Mouse (Mus musculus): Measurements from ENCODE around the gene Miox.

Gene Miox

DNA sequence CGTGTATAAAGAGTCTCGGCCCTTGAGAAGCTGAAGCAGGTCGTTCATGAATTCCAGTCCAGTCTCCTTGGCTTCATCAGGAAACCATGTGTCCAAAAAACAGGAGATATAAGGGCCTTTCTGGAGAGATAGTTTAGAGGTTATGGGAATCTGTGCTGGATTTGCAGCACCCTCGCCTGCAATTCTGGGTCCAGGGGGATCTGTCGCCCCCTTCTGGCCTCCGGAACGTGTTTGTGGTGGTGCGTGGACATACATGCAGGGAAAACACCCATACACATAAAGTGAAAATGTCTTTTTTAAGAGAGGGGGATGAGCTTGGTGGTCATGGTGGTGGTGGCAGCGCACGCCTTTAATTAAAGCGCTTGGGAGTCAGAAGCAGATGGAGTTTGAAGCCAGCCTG lies 18.1 kb upstream of the Miox start:
- DNase-seq: no peak

DNA sequence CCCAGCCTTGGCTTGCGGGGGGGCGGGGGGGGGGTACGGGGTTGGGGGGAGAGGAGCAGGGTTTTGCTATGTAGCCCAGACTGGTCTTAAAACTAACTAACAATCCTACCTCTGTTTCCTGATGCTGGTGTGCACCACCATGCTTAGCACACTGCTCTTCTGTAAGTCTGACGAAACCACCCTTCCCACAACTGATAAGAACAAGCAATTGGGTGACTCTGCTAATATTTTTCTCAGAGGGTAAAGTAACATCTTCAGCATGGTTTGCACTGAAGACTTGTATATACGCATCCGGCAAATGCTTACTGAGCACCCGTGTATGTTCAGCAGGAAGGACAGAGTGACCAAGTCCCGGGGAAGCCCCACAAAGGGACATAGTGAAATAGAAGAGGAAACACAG lies 12.9 kb upstream of the Miox start:
- DNase-seq: no peak

DNA sequence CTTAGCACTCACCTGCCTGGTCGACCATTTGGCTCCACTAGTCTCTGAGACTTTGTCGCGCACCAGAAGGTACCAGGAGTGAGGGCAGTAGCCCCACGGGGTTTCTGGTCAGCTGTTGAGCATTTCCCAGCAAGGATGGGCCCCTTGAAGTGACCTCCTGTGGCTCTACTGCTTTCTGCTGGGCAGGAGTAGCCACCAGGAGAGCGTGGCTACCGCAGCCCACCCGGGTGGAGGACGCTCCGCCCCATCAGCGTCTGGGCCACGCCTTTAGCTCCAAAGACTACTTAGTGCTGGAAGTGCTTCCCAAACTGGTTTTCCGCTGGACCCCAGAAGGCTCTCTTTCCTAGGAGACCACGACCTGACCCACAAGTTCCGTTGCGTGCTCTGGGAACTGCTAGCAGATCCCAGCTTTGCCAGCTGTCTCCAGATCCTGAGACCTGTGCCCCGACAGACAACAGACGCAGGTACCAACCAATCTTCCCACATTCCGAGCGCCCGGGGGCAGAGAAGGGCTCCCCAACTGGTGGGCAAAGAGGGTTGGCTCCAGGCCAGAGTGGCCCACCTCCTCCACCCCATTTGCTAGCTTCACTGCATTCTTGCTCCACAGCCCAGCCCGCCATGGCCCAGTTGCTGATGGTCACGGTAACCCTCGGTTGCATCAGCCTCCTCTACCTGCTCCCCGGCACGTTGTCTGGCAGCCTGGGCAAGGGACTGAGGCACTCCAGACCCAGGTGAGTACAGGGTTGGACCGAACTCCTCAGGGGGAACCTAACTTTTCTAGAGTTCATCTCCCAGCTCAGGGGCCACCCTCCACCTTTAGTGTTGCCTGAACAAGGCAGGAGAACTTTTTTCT lies 11.3 kb upstream of the Miox start, which contains the start of gene Adm2:
Gene Adm2 (plus strand): TSS at position 51 of the 853 bp plus-strand sequence.
- no peak for DNase-seq

DNA sequence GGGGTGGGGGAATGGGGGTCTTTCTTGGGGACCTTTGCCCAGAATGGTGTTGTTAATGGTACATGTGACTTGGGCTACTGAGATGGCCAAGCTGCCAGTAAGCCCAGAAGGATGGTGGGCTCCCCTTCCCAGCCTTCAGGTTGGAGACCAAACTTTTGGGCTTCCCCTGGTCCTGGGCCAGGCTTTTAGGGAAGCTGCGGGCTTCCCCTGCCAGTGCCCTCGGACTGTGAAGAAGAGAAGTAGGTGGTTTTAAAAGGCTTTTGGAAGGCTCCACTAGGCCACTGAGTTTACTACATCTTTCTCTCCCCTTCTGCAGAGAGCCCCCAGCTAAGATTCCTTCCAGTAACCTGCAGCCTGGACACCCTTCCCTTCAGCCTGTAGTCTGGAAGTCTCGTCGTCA lies 10.5 kb upstream of the Miox start:
- DNase-seq: no peak

DNA sequence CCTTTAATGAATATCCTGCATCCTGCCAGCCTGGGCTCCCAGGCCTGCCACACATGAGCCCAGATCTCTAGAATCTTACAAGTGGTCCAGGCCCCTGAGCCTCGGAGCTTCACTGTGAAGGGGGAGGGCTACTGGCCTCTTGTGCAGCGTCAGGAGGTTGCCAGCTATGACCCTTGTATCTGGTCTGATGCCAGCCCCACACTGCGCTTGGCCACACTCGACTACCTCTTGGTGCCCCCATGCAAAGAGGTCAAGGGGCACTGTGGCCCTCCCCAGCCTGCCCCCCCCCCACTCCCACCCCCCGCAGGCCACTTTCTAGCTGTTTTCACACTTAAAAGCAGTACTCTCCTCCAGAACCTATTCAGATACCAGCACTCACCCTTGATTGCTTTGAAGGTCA lies 7.8 kb upstream of the Miox start:
- DNase-seq: peak; percentile 83

DNA sequence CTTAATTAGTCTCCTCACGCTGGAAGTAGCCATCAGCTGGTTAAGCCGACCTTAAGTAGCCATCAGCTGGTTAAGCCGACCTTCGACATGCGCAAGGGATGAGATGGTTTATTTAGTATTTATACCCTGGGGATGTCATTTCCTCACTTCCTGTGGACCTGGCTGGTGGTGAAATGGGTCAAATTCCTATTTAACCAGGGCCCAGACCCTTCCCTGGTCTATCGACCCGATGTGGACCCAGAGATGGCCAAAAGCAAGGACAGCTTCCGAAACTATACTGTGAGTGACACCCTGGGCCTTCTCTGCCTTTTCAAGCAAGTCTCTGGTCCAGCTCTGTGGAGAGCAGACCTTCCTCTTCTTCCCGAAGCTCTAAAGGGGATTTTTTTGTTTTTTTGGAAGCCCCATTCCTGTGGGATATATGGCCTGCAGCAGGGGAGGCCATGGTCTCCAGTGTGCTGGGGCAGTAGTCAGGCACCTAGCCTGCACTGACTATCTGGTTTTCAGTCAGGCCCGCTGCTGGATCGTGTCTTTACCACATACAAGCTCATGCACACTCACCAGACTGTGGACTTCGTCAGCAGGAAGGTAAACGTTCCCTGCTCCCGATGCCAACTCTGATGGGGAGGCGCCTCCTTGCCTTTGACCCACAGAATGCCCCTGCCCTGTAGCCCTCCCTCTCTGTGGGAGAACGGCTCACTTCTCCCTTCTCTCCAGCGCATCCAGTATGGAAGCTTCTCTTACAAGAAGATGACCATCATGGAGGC lies 758 bp downstream of the Miox start:
- peak; percentile 28 for DNase-seq

DNA sequence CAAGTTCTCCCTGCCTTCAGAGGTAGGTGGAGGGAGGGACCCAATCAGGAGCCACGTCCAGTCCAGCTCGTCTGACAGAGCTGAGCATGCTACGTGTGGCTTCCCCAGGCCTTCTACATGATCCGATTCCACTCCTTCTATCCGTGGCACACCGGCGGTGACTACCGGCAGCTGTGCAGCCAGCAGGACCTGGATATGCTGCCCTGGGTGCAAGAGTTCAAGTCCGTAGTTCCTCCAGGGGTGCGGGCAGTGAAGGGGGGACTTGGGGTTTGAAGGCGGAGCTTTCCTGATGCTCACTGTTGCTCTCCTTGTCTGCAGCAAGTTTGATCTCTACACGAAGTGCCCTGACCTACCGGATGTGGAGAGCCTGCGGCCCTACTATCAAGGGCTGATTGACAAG lies 2.2 kb downstream of the Miox start:
- no peak for DNase-seq

DNA sequence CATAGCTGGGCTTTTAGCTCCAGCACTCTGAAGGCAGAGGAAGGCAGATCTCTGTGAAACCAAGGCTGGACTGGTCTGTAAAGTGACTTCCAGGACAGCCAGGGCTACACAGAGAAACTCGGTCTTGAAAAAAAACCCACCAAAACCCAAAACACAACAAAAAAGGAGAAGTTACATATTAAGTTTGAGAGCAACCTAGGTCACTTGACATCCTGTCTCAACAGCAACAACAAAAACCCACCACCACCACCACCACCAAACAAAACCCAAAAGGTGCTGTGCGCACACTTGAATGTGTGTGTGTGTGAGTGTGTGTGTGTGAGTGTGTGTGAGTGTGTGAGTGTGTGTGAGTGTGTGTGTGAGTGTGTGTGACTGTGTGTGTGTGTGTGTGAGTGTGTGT lies 5.5 kb downstream of the Miox start:
- no peak for DNase-seq

DNA sequence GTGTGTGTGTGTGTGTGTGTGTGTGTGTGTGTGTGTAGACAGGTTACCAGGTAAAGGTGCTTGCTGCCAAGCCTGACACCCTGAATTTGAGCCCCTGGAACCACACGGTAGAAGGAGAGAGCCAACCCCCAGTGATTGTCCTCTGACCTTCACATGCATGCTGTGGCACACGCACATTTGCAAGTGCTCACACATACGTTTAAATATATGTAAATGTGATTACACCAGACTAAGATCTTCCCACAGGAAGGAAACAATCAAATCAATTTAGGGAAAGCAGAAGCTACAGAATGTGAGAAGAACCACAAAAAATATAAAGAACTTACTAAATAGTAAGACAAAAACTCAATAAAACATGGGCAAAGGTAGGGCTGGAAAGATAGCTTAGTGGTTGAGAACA lies 5.9 kb downstream of the Miox start:
- no peak for DNase-seq

DNA sequence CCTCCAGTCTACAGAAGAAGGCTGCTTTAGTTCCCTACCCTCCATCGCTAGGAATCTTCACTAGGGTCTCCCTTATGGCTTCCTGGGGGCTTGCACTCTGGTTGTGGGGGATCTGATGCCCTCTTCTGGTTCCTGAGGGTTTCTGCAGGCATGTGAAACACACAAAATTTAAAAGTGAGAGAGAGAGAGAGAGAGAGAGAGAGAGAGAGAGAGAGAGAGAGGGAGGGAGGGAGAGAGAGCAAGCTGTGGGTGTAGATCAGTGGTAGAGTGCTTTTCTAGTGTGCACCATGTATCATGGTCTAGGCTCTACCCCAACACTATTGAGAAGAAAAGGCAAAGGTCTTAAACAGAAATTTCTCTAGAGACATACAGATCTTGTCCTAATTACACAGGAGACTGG lies 7.5 kb downstream of the Miox start:
- no peak for DNase-seq

DNA sequence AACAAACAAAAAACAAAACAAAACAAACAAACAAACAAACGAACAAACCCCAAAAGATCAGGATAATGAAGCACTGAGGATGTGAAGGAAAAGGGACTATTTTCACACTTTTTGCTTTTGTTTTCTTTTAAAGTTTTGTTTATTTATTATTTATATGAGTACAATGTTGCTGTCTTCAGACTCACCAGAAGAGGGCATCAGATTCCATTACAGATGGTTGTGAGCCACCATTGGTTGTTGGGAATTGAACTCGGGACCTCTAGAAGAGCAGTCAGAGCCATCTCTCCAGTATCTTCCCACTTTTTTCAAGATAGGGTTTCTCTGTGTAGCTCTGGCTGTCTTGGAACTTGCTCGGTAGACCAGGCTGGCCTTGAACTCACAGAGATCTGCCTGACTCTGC lies 9.1 kb downstream of the Miox start:
- DNase-seq: no peak

DNA sequence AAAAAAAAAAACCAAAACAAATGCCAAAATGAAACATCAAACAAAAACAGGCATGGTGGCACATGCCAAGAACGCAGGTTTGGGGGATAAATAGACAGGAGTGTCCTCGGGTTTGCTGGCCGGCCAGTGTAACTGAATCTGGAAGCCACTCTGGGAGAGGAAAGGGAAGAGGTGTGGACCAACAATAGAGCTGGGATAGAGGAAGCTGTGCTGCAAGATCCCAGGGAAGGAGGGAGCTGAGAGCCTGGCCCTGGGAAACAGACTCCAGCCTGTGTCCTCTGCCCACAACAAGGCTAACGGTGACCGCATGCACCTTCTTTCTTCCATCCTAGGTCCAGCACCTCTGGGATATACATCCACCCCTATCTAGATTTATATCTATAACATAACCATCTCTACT lies 16.2 kb downstream of the Miox start:
- no peak for DNase-seq

DNA sequence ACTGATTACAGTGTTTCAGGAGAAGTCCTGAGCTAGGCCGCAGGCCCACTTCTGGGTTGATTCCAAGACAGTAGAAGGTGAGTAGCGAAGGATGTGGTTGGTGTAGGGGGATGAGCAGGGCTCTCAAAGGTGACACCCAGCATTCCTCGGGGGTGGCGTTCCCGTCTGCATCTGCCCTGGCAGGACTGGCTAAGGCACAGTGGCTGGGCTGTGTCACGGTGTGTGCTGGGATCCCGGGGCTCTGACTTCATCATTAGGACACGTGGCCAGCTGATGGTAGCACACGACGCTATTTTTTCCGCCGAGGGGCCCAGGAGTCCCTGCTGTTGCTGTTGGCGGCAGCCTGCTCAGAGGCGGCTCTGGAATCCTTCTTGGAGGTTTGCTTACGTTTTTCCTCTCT lies 17.1 kb downstream of the Miox start:
- no peak for DNase-seq

DNA sequence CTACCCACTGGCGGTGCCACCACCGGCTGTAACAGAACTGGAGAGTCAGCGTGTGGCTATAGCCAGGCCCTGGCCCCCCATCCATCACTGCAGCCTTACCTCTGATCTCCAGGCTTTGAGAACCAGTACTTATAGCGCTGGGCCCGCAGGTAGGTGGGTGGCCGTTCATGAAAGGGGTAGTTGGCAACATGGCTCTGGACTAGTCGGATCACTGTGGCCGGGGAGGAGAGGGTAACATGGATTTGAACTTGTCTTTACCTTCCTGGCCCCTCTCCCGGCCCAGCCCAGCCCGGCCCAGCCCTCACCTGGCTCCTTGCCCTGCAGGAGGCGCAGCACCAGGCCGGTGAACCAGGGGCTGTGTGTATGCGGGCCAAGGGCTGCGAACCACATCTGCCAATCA lies 17.9 kb downstream of the Miox start:
- DNase-seq: no peak

DNA sequence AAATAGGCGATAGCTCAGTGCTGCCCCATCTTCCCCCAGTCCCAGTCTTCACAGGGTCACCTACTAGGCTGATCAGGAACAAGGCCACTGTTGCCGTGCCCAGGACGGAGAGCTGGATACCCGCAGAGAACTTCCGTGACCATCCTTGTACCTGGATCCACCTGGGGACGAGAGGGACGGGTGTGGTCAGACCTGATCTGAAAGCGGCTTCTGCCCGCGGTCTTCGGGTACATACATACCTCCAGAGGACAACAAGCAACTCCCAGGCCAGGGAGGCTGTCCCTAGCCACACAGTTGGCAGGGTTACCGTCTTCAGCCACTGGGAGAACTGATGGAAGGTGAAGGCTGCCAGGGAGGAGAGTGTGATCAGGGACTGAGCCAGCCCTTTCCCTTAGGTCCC lies 18.6 kb downstream of the Miox start:
- no peak for DNase-seq

DNA sequence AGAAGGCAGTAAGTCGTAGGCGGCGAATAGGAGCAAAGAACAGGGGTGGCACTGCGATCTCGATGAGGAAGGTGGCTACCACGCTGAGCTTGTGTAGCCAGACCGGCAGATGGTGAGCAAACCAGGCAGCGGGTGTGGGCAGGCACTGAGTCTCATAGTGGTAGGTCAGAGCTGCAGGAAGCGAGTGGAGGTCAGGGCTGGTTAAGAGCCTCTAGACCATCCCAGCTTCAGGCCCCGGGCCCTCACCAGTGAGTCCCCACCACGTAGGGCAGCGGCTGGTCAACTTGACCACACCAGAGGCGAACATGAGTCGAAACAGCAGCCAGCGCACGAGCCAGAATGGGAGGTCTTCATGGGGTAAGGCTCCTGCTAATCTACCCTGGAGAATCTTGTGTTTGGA lies 19.6 kb downstream of the Miox start:
- no peak for DNase-seq

DNA sequence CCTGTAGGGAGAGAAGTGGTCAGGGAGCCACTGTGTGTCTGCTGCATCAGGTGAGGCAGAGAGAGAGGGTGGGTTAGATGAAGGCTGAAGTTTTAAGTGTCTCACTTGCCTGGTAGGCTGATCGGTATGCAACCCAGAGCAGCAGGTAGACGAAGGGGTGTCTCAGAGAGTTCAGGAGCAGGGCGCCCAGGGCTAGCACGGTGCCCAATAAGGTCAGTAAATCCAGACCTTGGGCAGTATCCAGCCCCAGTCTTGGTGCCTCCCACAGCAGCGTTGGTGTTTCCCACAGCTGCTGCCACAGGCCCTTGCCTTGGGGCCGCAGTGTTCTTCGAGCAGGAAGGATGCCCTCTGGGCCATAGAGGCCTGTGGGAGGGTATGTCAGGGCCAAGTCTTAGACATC lies 20.3 kb downstream of the Miox start:
- no peak for DNase-seq

DNA sequence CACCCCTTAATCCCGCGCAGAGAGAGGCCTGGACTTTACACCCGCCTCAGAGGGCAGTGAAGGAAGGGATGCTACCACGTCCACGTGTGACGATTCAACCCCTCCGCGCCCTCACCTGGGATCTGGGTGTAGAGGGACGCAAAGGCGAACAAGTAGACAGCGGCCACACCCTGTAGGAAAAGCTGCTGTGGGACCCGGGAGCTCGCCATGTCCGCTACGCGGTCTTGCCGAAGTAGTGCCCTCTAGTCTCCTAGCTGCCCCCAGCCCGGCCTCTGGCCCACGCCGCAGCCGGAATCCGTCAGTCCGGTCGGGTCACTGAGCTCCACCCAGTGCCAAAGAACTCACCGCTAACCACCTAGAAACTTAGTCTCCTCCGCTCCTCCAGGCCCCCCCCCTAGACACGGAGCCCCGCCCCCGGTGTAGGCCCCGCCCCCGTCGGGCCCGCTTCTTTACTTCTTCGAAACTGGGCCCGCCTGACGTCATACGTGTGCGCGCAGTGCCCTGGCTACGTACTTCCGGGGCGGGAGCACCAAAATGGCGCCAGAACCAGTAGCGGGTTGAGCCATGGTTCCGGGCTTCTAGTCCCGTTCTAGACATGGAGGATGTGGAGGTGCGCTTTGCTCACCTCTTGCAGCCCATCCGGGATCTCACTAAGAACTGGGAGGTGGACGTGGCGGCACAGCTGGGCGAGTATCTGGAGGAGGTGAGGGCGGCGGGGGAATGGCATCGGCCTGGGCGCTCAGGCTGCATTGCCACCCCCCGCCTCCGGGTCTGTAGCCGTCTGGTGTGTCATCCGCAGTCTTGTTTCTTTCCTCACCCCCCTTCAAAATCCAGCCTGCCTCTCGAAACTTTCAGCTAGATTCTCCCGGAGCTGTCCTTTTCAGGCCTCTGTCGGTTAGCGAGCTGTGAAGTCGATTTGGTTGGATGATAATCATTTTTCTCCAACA lies 21.3 kb downstream of the Miox start, which contains the start of the genes Lmf2 and Ncaph2:
Gene Lmf2 (minus strand): TSS at position 419 of the 947 bp plus-strand sequence.
Gene Ncaph2 (plus strand): TSS at position 479 of the 947 bp plus-strand sequence.
- peak; percentile 97 for DNase-seq

DNA sequence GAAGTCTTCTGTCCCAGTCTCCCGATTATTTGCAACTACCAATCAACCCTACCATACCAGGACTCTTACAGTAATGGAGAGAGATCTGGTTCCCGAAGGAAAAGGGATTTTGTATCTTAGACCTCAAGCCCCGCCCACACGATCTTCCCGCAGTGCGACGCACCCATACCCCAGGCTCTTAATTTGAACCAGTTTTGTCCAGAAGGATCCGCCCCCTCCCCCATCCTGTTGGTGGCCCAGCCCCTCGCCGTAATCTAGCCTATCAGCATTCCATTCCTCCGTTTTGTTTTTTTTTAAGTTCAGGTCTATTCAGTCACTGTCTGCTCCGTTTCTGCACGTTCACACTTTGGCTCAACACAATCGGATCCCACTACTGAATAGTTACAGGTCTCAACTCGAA lies 22.2 kb downstream of the Miox start:
- peak; percentile 89 for DNase-seq

DNA sequence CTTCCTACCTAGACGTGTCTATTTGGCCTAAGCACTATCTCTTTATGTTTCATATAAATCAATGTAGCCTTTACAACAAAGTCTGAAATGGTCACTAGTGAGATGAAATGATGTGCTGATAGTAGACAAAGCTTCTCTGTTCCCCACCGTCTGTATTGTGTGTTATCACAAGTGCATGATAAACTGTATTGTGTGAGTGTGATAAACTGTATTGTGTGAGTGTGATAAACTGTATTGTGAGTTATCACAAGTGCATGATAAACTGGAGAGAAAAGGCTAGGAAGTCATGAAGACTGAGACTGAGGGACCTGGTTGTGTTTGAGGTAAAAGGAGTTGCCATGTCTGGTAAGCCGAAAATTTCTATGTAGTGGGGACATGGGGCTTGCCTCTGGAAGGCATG lies 24.6 kb downstream of the Miox start:
- DNase-seq: no peak

DNA sequence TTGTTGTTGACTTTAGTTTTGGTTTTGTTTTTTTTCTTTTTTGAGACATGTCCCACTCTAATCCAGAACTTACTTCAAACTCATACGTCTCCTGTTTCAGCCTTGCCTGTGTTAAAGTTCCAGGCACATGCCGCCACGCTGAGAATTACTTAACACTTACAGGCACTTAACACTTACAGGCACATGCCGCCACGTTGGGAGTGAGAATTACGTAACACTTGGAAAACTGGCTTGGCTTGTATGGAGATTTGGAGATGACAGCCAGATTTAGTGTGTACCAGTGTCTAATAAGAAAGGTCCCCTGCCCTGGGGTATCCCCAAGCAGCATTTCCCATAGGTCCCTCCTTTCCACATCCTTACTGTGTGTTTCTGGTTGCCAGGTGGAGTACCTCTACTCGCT lies 28.9 kb downstream of the Miox start:
- DNase-seq: no peak

DNA sequence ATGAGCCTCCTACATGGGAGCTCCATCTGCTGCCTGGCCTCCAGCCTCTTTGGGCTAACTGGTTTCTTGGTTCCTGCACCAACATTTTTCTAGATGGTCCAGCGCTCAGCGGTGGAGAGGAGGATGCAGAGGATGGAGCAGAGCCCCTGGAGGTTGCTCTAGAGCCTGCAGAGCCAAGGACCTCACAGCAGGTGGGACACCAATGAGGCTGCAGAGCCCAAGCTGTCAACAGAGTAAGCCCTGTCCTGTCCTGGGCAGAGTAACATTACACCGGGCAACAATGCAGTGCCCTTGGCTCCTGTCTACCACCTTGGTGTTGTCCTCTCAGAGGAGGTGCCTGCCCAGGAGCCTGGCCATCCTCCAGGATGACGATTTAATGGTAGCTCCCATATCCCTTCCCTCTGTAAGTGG lies 30.9 kb downstream of the Miox start:
- DNase-seq: no peak

DNA sequence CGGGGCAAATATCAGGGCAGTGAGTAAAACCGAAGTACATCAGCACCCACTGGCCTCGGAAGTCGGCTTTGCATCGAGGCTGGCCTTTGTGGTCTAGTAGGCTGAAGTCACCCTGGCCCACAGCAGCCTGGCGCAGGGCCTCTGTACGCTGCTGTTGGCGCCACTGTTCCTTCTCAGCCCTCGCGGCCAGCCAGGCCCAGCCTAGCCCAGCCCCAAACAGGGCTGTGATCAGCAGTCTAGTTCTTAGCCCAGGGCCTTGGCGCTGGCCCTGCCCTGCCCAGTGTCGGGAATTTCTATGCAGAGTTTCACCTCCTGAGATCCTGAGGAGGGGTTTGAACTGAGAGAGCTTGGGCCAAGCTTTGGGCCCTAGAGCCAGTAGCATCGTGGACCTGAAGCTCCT lies 37.9 kb downstream of the Miox start:
- no peak for DNase-seq
